Mouse (Mus musculus): ENCODE results near the gene Asb7.

DNA sequence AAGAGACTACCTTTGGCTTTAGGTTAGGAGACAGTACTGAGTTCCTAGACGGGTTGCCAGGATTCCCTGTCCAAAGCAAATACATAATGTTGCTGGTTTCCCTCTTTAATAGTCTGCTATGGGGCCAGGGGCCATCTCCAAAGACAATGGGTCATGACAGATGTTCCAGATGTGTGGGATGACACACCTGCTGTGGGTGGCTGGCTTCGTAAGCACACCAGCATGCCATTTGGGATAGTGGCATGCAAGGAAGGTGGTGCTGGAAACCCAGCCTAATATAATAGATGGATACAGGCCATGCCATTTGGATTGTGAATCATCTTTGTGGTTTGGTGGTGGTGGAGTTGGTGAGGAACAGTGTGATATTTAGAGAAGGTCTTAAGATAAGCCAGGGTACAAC, 39.8 kb upstream of the Asb7 start:
- TF ChIP-seq CTCF (IDR thresholded peaks at IDR 0.05) (no peak), EP300 (IDR thresholded peaks at IDR 0.05) (no peak)
